Mouse (Mus musculus): ENCODE measurements around the gene Wrap73.

- TF ChIP-seq POLR2A (IDR thresholded peaks at IDR 0.05; ENCODE audit: low read depth, low read length) (no peak), CTCF (conservative IDR thresholded peaks at IDR 0.05; ENCODE audit: insufficient read depth, insufficient read length, low read depth, low read length) (no peak)
Measured at GRCm38 (mm10) chr4:154157970-154158662, 15.9 kb downstream of the Wrap73 start.
